Mouse (Mus musculus) ES-Bruce4 (cell line): ENCODE measurements around the gene Rpp30. TPM values are rescaled to one million over a fixed set of nuclear protein-coding genes. Genes with fewer than 3 reads are reported as not detected.

Experiments
- H3K27ac ChIP-seq: 2 replicates; pipeline ENCODE4 v1.5.1; 2012; ENCODE audit warnings: low read length, inconsistent platforms; ENCODE audit not compliant: insufficient read depth
- H3K27me3 ChIP-seq: 2 replicates; pipeline ENCODE4 v1.6.1; 2012; ENCODE audit warnings: mild to moderate bottlenecking, low read length, inconsistent platforms; ENCODE audit not compliant: control insufficient read depth, poor library complexity, insufficient read depth, severe bottlenecking
- H3K36me3 ChIP-seq: 2 replicates; pipeline ENCODE4 v1.6.1; 2012; ENCODE audit warnings: inconsistent platforms, mild to moderate bottlenecking, low read length, moderate library complexity; ENCODE audit not compliant: control insufficient read depth, poor library complexity, insufficient read depth, severe bottlenecking
- H3K4me1 ChIP-seq: one replicate; pipeline ENCODE4 v1.8.1; 2011; ENCODE audit warnings: low read length; ENCODE audit not compliant: control insufficient read depth, insufficient read depth
- H3K4me3 ChIP-seq: 2 replicates; pipeline ENCODE4 v1.5.1; 2011; ENCODE audit warnings: low read depth, mild to moderate bottlenecking, low read length
- H3K9ac ChIP-seq: 2 replicates; pipeline ENCODE4 v1.6.1; 2012; ENCODE audit warnings: low read depth, mild to moderate bottlenecking, inconsistent platforms; ENCODE audit not compliant: poor library complexity, severe bottlenecking
- H3K9me3 ChIP-seq: replicated peaks from 2 replicates; pipeline ENCODE4 v1.6.1; 2012; ENCODE audit warnings: mild to moderate bottlenecking, low read length, inconsistent platforms; ENCODE audit not compliant: control insufficient read depth, poor library complexity, insufficient read depth, severe bottlenecking
- CTCF ChIP-seq: IDR thresholded peaks from one replicate; pipeline ENCODE4 v1.8.1; 2011; ENCODE audit warnings: low read depth, low read length
- EP300 ChIP-seq: IDR thresholded peaks from 2 replicates; pipeline ENCODE4 v1.6.1; 2011; ENCODE audit warnings: low read depth, low read length; ENCODE audit not compliant: insufficient read depth
- POLR2A ChIP-seq: IDR thresholded peaks from one replicate; pipeline ENCODE4 v1.8.1; 2011; ENCODE audit warnings: low read length; ENCODE audit not compliant: insufficient read depth
- polyA plus RNA-seq: library from polyadenylated mRNA; stranded (reverse); fragments of >200 nt; gene quantifications from 2 replicates; pipeline ENCODE4 v1.2.4, GENCODE M21; 2011; ENCODE audit warnings: low read depth; ENCODE audit not compliant: missing spikeins, insufficient read depth, insufficient read length

Rpp30 gene
- polyA plus RNA-seq, 1 experiment: 73.9 TPM

GRCm38 (mm10) chr19:36109318-36109944 lies 25.9 kb downstream of the Rpp30 start:
- no peaks in the 10 kb centered on the region for H3K9me3 ChIP-seq
- no peak overlapping the region for H3K4me3 ChIP-seq
- H3K27me3 ChIP-seq: no peaks in the 10 kb centered on the region
- H3K36me3 ChIP-seq: no peaks in the 10 kb centered on the region
- no peaks in the 10 kb centered on the region for H3K4me1 ChIP-seq
- TF ChIP-seq CTCF (no peak), EP300 (no peak), POLR2A (no peak)
- H3K9ac ChIP-seq: no peak overlapping the region
- no peak overlapping the region for H3K27ac ChIP-seq

GRCm38 (mm10) chr19:36110465-36110864 lies 26.9 kb downstream of the Rpp30 start:
- Histone ChIP-seq H3K9ac (no peak overlapping the region), H3K4me3 (no peak overlapping the region), H3K27me3 (no peaks in the 10 kb centered on the region), H3K4me1 (no peaks in the 10 kb centered on the region), H3K9me3 (no peaks in the 10 kb centered on the region), H3K36me3 (no peaks in the 10 kb centered on the region), H3K27ac (no peak overlapping the region)
- TF ChIP-seq POLR2A (no peak), EP300 (no peak), CTCF (no peak)

GRCm38 (mm10) chr19:36111054-36111895 lies 27.8 kb downstream of the Rpp30 start:
- no peaks in the 10 kb centered on the region for H3K4me1 ChIP-seq

GRCm38 (mm10) chr19:36112007-36112406 lies 28.5 kb downstream of the Rpp30 start:
- Histone ChIP-seq H3K4me1 (no peaks in the 10 kb centered on the region), H3K27me3 (no peaks in the 10 kb centered on the region), H3K9ac (no peak overlapping the region), H3K27ac (no peak overlapping the region), H3K9me3 (no peaks in the 10 kb centered on the region), H3K36me3 (no peaks in the 10 kb centered on the region), H3K4me3 (no peak overlapping the region)
- TF ChIP-seq POLR2A: no peak
- TF ChIP-seq CTCF: no peak
- no peak for TF ChIP-seq EP300

More at GRCm38 (mm10) chr19:36111054-36111895, 27.8 kb downstream of the Rpp30 start:
- no peaks in the 10 kb centered on the region for H3K9me3 ChIP-seq
- no peak overlapping the region for H3K9ac ChIP-seq
- no peaks in the 10 kb centered on the region for H3K36me3 ChIP-seq
- no peaks in the 10 kb centered on the region for H3K27me3 ChIP-seq
- H3K4me3 ChIP-seq: no peak overlapping the region
- no peak overlapping the region for H3K27ac ChIP-seq
- no peak for TF ChIP-seq POLR2A
- TF ChIP-seq EP300: no peak
- no peak for TF ChIP-seq CTCF

- H3K4me1 ChIP-seq: no peaks in the 10 kb centered on the region
- TF ChIP-seq POLR2A: no peak
- no peak for TF ChIP-seq CTCF
- TF ChIP-seq EP300: no peak
- H3K4me3 ChIP-seq: no peak overlapping the region
- no peaks in the 10 kb centered on the region for H3K36me3 ChIP-seq
- no peaks in the 10 kb centered on the region for H3K9me3 ChIP-seq
- no peak overlapping the region for H3K9ac ChIP-seq
- H3K27ac ChIP-seq: no peak overlapping the region
- no peaks in the 10 kb centered on the region for H3K27me3 ChIP-seq
These were observed 32.7 kb downstream of the Rpp30 start for GRCm38 (mm10) chr19:36116185-36116584.

- Histone ChIP-seq H3K27me3 (no peaks in the 10 kb centered on the region), H3K4me3 (no peak overlapping the region), H3K9ac (no peak overlapping the region), H3K27ac (no peak overlapping the region), H3K9me3 (peaks cover 14% of the 10 kb centered on the region), H3K36me3 (no peaks in the 10 kb centered on the region), H3K4me1 (no peaks in the 10 kb centered on the region)
- TF ChIP-seq CTCF: no peak
- TF ChIP-seq EP300: no peak
- TF ChIP-seq POLR2A: no peak
These were observed 35.7 kb downstream of the Rpp30 start for GRCm38 (mm10) chr19:36119219-36119618.
